Mouse (Mus musculus) thymus, postnatal 14 days (tissue): ENCODE results near the gene Slc22a12.
A peak's percentile ranks its signal among the peaks of the same experiment; 100 is the strongest.

ENCODE experiments used
- DNase-seq: peaks from one replicate; pipeline ENCODE4 v3.0.0; 2021

Gene Slc22a12

DNA sequence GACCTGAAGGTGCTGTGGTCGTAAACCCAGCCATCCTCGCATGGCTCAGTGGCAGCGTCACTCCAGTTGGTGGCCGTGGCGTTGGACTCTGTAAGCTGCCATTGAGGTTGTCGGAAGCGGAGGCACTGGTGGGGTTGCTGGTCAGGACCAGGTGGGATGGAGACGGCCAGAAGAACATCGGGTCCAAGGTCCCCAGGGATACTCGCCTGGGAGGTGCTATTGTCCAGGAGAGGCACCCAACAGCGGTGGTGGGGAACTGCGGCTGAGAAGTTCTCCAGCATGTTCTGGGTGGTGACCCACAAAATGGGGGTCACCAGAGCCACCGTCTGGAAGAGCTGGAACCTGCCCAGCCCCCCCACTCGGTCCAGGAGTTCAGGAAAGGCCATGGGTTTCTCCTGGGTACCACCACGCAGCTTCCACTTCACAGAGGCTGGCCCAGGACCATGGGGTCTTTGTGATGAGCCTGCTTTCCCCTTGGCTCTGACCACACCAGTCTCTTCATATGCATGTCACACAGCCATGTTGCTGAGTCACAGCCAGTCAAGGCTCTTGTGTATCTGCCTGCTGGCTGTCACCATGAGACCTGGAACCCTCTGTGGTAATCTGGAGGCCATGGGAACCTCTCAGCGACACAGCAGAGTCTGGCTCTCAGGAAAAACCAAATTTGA, at the start of gene Slc22a12:
Slc22a12 (minus strand) TSS at position 666 of the 668 bp plus-strand sequence.
- no peak for DNase-seq

DNA sequence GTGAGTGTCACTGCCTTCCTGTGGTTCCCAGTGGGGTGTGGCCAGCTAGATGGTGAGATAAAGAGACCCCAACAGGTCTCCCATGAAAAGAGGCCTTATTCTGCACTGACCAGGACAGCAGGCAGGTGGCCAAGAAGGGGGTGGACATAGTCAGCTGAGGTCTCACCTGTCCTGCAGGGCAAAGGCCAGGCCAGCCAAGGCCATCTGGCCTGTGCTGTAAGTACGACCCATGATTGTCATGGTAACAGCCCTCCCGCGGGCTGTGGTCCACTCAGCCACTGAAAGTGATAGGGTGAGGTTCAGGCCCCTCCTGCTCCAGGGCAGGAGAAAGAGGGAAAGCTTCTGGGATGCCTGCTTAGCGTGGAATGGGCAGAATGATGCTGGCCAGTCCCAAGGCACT, 29.2 kb upstream of the Slc22a12 start:
- DNase-seq = no peak

DNA sequence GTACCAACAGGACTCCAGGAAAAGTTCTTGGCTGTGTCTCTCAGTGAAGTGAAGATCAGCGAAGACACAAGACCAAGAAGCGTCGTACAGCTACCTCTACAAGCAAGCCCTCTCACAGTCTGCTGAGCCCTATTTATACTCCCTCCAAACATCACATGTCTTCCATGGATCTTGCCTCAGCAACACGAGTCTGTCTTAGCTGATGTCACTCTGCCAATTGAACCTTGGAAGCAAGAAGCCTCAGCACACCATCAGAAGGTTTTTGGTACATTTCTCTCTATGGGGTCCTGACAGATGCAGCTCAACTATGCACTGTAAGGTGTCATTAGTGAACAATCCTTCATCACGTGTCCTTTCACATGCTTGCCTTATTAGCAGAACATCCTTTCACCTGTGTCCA, 28.6 kb upstream of the Slc22a12 start:
- DNase-seq = no peak

DNA sequence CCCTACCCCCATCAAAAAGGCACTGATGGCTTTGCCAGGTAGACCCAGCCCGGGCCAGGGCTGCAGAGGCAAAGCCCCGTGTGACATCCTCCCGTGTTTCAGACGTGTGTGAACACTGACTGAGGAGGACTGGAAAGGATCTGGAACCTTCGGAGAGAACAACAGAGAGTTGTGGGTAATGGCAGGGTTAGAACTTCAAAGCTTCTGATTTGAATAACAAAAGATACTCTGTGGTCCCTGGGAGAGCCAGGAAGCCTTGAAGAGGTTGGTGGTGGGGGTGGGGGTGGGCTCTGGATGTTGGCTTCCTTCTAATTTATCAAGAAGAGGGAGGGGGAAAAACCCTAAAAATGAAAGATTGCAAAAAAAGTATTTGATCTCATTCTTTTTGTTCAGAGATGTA, 26.7 kb upstream of the Slc22a12 start:
- no peak for DNase-seq

DNA sequence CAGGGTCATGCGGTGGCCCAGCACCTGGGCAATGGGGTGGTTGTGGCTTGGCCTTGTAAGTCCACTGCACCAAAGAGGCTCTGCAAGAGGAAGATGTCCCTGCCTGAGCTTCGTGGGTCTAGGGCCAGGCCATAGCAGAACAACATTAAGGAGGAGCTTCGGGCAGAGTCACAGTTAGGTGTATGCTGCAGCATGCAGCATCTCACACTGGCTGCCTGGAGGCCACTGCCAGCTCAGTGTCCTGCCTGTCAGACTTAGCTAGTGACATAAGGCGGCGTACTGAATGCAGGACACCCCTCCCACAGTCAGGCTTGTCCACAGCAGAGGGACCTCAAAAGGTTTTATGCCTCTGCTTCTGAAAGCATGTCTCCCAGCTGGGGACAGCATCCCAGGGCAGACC, 26.2 kb upstream of the Slc22a12 start:
- no peak for DNase-seq

DNA sequence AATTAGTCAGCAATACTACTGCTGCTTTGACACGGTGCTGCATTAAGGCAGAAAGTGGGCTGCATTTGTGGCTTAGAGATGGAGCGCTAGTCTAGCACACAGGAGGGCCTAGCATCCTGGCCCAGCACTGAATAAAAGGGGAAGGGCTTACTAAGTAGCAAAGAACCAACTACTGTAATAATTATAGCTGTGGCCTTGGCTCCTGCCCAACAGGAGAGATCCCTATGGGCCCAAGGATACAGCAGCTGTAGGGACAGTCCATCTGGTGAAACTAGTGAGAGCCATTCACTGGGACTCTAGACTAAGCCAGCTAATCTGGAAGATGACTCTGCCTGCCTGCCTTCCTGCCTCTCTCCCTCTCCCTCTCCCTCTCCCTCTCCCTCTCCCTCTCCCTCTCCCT, 23.6 kb upstream of the Slc22a12 start:
- DNase-seq = no peak

DNA sequence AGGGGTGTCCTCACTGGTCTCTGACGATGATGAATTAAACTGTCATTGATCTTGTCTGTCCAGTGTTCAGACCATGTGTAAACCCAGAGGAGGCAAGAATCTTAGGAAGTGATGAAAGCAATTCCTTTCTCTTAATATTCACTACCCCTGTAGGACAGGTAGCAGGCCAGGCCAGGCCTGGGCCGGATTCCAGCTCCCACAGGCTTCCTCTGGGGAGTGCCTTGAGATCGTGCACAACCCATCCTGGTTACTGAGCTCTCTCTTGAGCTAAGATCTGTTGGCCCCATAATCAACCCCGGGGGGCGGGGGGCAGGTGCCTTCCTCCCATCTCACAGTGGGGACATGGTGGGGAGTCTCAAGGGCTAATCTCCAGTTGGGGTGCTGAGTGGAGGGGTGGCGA, 22.3 kb upstream of the Slc22a12 start:
- DNase-seq = no peak

DNA sequence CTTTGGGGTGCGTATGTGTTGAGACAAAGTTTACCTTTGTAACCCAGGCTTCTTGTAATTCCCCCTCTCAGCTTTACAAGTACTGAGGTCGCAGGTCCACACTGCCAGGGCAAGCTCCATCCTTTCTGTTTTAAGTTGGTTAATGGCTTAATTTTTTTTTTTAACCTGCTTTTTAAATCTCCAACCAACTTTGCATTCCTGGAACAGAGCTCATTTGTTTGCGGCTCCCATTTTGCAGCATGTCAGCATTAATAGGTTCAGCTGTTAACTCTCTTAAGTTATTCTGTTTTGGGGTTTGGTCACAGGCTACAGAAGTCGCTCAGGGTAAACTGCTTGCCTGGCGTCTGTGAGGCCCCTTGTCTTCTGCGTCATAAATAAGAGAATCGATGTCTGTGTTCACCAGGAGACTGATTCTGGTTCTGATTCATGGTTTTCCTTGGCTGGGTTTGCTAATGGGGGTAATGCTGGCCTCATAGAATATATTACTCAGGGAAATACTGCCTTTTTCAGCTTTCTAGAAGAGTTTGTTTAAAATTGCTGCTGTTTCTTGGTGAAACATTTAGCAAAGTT, 17.5 kb upstream of the Slc22a12 start:
- no peak for DNase-seq

DNA sequence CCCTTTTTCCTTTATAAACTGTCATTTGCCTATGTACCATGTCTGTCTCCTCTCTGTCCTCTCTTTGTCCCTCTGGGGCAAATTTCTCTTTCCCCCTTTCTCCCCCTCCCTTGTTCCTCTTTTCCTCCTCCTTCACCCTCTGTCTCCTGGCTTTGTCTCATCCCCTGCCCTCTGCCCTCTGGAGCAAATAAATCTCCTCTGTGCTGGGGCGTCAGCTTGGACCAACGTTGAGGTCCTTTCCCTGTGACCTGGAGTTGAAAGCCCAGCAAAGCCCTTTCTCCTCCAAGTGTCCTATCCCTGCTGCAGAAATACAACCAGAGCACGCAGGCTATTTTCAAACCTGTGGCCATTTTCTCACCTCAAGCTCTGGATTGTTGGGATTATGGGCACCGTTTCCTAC, 16.7 kb upstream of the Slc22a12 start:
- DNase-seq = no peak

DNA sequence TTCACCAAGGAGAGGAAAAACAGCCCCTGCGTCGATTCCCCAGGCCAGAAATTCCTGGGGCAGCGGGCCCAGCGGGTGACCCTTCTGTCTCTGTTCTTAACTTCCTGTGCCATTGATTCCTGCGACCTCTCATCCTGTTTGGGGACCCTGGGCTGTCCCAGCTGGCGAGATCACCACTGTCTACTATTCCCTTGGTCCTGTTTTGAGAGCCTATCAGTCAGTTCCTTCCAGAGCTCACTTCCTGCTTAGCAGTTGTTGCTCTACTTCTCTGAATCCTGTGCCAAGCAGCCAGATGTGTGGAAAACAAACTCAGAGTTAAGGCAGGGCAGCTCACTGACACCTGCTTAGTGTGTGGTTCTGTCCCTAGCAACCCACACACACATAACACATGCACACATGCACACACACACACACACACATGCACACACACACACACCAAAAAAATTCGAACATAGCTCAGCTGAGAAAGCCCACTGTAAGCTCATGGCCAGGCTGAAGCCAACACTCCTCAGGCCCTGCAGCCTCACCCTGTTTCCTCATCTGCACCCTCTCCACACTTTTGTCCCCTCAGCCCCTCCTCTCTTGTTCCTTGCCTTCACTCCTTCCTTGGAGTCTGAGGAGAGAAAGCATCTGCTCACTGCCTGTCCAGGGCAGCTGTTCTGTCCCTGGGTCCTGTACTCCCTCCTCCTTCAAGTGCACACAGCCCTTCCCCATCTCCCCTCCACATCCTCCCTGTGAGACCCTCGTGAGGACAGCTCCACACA, 11.2 kb upstream of the Slc22a12 start:
- peak; percentile 17 for DNase-seq

DNA sequence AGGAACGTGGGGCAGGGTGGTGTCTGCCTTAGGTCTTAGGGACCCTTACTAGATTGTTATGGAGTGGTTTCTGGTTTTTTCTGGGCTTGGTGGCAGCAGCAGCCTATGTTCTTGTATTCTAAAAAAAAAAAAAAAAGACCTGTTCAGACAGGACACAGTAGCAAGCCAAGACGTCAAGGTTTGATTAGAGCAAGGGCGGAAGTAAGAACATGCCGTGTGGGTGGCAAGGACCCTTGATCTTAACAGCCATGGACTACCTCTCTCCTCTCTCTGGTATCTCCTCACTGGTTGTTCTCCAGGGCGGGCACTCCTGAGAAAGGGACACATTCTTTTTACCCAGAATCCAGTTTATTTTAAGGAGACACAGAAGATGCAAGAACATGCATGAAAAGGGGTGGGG, 10.3 kb upstream of the Slc22a12 start:
- DNase-seq = no peak

DNA sequence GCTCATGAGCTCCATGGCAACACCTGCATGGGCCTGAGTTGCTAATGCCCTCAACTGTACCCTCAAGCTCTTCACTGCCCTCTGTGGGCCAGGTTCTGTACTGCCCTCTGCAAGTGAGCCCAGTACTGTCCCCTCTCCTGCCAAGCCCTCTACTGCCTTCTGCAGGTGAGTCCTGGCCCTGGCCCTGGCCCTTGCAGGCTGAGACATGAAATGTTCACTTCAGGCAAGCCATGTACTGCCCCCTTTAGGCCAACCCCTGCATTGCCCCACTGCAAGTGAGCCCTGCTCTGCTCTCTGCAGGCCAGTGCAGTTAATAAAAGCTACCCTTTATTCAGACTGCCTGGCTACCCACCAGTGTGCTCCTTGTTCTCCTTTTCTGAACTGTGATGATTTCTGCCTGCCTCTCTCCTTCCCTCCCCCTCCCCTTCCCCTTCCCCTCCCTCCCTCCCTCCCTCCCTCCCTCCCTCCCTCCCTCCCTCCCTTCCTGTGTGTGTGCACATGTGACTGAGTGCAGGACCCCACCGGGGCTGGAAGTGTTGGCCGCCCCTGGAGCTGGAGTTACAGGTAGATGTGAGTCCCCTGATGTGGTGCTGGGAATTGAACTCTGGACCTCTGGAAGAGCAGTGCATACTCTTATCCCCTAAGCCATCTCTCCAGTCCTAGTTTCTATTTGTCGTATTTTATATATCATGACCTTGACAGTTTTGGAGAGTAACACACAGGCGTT, 9.6 kb upstream of the Slc22a12 start:
- peak; percentile 64 for DNase-seq

DNA sequence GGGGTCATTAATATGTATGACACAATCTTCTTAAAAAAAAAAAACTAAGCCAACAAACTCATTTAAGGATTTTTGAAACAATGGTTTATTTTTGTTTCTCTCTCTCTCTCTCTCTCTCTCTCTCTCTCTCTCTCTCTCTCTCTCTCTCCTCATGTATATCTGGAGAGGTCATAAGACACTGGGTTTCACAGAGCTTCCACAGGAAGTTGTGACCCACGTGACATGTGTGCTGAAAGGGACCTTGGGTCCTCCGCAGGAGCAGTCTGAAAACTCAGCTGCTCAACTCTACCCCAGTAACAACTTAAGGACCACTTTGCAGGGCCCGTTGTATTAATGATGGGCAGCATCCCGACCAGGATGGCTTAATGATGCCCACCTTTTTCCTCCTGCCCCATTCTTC, 8.4 kb upstream of the Slc22a12 start:
- no peak for DNase-seq

DNA sequence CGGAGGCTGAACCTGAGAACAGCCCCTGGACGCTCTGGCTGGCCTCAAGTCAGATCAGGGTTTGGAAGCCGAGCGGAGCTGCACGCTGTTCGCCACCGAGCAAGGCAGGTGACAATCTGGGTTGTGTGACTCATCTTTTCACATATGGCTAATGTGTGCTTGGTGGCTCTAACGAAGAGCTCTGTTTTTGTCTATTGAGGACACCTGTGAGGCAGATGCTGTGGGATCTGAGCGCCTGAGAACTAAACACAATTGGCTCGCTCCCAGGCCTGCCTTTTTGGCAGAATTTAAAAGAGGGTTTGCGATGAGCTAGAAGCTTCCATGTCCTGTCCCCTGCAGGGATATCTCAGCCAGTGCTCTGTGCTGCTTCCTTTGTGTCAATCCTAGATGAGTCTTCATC, 6.7 kb upstream of the Slc22a12 start:
- no peak for DNase-seq

DNA sequence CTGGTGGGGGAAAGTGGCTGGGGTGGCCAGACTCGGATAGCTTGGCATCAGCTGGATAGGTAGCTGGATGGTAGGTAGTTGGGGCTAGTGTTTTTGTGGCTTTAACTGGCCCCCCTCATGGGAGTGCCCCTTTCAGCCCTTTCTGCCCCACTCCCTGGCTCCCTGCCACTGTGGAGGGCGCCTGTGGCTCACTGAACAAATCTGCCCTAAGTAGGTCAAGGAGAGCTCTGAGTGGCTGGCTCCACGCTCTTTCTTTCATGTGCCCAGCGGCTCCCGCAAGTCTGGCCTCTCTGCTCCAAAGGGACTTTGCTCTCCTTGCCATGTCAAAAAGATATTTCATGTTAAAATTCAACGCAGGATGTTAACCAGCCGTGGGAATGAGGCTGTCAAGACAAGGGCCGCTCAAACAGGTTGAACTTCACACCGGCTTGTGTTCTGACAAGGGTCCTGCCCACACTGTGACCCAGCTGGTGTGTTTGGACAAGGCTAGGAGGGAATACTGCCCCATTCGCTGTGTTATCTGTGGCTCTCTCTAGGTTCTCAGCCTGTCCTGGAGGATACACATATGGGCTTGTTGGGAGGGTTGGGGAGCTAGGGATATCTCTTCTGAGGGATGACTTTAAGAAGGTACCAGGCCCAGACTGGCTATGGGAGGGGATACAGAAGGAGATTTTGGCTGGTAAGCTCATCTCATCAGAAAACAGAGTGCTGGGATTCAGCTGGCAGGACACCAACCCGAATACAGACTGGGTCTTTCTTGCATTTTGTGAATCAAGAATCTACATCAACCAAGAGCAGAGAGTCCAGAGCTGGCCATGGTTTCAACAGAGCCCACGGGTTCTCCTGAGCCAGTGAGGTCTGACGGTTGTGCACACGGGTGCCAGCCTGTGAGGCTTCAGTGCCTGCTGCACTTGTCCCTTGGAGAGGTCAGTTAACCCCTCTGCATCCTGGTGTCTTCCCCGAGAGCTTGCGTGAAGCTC, 5.9 kb upstream of the Slc22a12 start:
- DNase-seq = no peak

DNA sequence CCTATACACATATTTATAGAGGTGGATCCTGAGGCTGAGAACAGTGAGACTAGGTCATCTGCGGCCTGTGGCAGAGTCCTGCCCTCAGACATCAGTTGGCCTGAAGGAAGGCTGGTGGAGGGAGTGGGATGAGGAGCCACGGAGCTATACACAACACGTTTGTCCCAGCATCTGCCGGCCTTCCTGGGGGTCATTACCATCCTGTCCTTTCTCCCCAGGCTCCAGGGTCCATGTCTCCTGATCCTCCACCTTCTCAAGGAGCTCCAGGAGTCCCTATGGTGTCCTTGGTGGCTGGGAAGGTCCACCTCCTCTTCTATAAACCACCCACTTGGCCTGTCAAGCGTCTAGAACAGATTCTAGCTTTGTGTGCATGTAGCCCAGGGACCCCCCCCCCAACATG, 5.0 kb upstream of the Slc22a12 start:
- no peak for DNase-seq

DNA sequence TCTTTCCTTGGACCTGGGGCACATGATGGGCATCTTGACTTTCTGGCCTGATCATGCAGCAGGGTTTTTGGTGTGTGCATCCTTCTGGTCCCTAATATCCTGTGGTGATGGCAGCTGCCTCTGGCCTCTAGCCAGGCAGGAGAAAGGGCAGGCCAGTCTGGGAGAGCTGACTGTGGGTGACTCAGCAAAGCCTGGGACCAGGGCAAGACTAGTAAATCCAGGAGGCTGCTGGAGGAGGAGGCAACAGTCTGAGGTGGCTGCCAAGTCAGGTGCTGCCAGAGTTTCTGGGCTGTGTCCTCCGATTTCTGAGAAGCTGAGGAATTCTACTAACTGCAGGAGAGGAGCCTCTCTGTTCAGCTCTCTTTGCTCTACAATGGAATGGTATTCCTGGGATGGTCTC, 3.3 kb upstream of the Slc22a12 start:
- no peak for DNase-seq

DNA sequence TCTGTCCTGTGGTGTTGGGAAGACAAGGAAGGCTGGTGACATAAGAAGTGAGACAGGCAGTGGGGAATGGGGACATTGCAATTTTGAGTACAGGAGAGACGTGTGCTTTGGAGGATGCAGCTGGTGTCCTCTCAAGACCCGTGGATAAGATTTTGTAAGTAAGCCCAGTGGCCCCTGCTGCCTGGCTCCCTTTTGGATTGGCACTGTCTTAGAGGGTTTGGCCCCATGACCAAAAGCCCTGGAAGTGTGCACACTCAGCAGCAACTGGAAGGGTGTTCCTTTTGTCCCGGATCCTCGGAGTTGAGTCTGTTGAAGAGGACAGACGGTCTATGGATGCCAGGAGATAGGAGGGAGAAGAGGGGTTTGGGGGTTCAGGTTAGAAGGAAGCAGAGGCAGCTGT, 2.6 kb upstream of the Slc22a12 start:
- DNase-seq = no peak

DNA sequence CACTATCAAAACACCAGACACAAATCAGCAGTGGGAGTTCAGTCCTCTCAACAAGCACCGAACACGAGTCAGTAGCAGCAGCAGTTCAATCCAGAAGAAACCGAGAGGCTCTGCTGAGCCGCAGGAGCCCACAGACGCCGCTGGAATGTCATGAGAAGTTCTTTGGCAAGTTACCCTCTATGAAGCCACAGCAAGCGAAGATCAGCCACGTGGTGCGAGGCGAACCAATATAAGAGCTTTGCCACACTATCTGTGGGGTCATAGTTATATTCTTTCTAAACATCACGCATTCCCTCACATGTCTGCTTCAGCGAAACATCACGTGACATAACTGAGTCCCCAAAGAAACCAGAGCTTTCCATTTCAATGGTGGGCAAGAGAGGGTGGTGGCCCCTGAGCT, 1.9 kb upstream of the Slc22a12 start:
- no peak for DNase-seq

DNA sequence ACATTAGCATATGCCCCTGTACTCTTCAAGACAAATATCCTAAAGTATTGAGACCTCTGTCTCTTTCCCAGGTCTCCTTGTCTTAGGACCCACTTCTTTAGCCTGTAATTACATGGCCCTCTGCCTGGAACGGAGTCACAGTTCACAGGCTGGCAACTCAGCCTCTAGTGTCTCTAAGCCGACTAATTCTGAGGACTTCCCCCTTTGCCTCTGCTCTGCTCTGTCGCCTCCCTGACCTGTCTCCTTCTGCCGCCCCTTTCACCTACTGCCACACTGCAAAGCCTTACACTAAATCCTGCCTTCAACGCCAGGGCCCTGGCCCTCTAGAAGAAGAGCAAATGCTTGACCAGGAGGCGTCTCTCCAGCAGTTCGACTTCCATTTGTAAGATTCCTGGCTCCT, 686 bp upstream of the Slc22a12 start:
- DNase-seq = no peak

DNA sequence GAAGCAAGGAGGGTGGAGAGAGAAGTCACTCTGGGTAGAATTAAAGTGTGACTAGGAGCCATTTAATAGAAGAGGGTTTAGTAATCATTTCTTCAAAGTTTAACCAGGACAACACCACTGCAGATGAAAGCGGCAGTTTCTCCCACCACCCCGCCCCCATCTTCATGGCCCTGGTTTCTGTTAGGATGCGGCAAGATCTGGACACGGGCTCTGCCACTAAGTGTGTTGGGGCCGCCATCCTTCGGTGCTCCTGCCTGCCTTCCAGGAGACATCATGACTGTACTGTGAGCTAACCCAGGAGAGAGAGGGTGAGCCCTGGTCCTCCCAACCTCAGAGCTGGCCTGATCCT, 177 bp upstream of the Slc22a12 start:
- DNase-seq = no peak

DNA sequence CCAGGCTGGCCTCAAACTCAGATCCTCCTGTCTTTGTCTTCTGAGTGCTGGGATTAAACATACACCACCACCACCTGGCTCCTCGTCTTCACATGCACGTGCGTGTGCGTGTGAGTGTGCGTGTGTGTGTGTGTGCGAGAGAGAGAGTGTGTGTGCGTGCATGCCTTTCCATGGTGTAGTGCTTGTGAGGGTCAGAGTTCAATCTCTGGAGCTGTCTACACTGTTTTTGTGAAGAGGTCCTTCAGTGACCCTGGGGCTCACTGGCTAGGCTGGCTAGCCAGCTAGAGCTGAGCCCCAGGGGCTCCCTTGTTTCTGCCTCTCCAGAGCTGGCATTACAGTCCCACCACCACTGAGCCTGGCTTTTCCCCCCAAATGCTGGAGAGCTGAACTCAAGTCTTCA, 1.3 kb downstream of the Slc22a12 start:
- no peak for DNase-seq

DNA sequence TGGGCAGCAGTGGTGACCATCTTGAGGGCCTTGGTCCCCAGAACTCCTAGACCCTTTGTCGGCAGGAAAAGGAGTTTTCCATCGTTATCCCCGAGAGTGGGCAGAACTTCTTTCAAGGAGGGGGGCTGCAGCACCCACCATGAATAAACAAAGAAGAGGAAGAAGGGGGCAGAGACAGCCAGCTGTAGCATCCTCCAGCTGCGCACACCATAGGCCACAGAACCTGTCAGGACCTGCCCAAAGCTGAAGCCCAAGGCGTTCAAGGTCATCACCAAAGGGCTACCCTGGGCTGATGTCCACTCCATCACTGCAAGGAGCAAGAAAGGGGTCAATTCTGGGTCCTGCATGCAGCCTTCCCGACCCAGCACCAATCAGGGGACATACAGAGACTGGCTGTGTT, 2.6 kb downstream of the Slc22a12 start:
- DNase-seq = no peak
